Mouse (Mus musculus): ENCODE results near the gene Fcmr. TPM values are rescaled to one million over a fixed set of nuclear protein-coding genes. Genes with fewer than 3 reads are reported as not detected.

The Fcmr gene
- polyA plus RNA-seq, 1 experiment from 2014 or later: not detected

- Histone ChIP-seq H3K4me3 (replicated peaks) (no peak overlapping the region), H3K4me2 (no peak overlapping the region), H3K4me1 (replicated peaks) (no peaks in the 10 kb centered on the region), H3K27ac (no peak overlapping the region), H3K9ac (replicated peaks) (no peak overlapping the region), H3K27me3 (no peaks in the 10 kb centered on the region), H3K36me3 (no peaks in the 10 kb centered on the region), H3K9me3 (no peaks in the 10 kb centered on the region)
- WGBS: 88% methylated on average over 6 of the region's 6 CpGs
- no peak for ATAC-seq (ENCODE audit: insufficient number of reproducible peaks, insufficient read depth, low FRiP score, low TSS enrichment, low read depth)
Observed at GRCm38 (mm10) chr1:130835161-130835936, 30.1 kb upstream of the Fcmr start.

DNA sequence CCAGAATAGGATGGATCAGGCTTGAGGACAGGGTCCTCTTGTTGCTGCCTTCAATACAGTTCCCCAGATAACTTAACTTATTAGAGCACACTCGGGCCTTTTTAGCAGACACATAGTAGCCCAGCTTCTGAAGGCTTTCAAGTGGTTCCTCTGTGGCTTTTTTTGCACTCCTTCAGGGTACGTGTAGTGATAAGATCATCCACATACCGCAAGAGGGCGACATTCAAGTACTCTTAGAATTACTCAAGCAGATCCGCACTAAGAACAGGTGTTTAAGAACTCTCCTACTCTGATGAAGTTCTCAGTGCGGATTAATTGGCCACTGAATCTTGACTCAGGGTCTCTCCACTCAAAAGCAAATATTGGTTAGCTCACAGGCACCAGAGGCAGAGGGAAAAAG, 27.2 kb upstream of the Fcmr start:
- Histone ChIP-seq H3K36me3 (no peaks in the 10 kb centered on the region), H3K27me3 (no peaks in the 10 kb centered on the region), H3K9me3 (no peaks in the 10 kb centered on the region), H3K4me3 (replicated peaks) (no peak overlapping the region), H3K4me2 (no peak overlapping the region), H3K4me1 (replicated peaks) (no peaks in the 10 kb centered on the region), H3K27ac (no peak overlapping the region), H3K9ac (replicated peaks) (no peak overlapping the region)
- 56% methylated on average over 6 of the region's 6 CpGs for WGBS
- ATAC-seq (ENCODE audit: insufficient number of reproducible peaks, insufficient read depth, low FRiP score, low TSS enrichment, low read depth): no peak

DNA sequence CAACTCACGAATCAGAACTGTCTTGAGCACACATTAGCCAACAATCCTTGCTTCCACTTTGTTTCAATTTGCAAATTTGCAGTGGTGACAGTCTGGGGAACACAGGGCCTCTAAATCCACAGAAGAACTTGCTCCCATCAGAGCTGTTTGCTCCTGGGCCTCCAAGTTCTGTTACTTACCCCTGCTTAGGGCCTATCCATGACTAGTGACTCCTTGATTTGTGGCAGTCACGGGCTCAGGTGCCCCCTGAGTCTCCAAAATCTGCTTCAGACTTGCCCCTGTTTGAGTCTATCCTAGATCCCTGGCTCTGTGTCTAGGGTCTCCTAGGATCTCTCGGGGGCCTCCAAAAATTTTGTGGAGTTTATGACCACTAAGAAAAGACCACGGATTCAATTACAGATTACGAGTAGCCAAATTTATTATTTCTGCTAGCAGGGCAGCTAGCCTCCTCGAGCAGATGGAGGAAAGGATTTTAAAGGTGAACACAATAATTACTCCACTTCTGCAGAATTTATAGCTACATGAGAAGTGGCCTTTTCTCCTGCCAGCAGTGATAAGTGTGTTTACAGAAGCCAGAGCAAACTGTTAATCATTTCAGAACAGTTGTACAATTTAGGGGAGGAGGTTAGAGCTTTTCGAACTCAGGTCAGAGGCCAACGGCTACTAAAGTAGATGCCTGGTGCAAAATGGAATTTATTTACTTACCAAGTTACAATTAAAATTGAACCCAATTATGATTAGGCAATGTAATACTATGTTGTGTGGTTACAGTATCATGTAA, 24.7 kb upstream of the Fcmr start:
- no peaks in the 10 kb centered on the region for H3K36me3 ChIP-seq
- no peak overlapping the region for H3K4me2 ChIP-seq
- H3K27ac ChIP-seq: no peak overlapping the region
- H3K27me3 ChIP-seq: no peaks in the 10 kb centered on the region
- WGBS: 33% methylated on average over 8 of the region's 8 CpGs
- H3K4me1 ChIP-seq (replicated peaks): no peaks in the 10 kb centered on the region
- ATAC-seq (ENCODE audit: insufficient number of reproducible peaks, insufficient read depth, low FRiP score, low TSS enrichment, low read depth): no peak
- H3K9me3 ChIP-seq: no peaks in the 10 kb centered on the region
- no peak overlapping the region for H3K9ac ChIP-seq (replicated peaks)
- no peak overlapping the region for H3K4me3 ChIP-seq (replicated peaks)

- no peak overlapping the region for H3K27ac ChIP-seq
- H3K9me3 ChIP-seq: no peaks in the 10 kb centered on the region
- no peak overlapping the region for H3K9ac ChIP-seq (replicated peaks)
- WGBS: 78% methylated on average over 7 of the region's 7 CpGs
- no peaks in the 10 kb centered on the region for H3K27me3 ChIP-seq
- no peaks in the 10 kb centered on the region for H3K36me3 ChIP-seq
- no peak overlapping the region for H3K4me2 ChIP-seq
- ATAC-seq (ENCODE audit: insufficient number of reproducible peaks, insufficient read depth, low FRiP score, low TSS enrichment, low read depth): no peak
- H3K4me3 ChIP-seq (replicated peaks): no peak overlapping the region
- no peaks in the 10 kb centered on the region for H3K4me1 ChIP-seq (replicated peaks)
Observed at GRCm38 (mm10) chr1:130841621-130842020, 23.8 kb upstream of the Fcmr start.

GRCm38 (mm10) chr1:130844516-130844915, 21.0 kb upstream of the Fcmr start:
- H3K4me3 ChIP-seq (replicated peaks): no peak overlapping the region
- H3K4me2 ChIP-seq: no peak overlapping the region
- H3K9me3 ChIP-seq: no peaks in the 10 kb centered on the region
- 94% methylated on average over 7 of the region's 7 CpGs for WGBS
- H3K27me3 ChIP-seq: no peaks in the 10 kb centered on the region
- no peaks in the 10 kb centered on the region for H3K36me3 ChIP-seq
- ATAC-seq (ENCODE audit: insufficient number of reproducible peaks, insufficient read depth, low FRiP score, low TSS enrichment, low read depth): no peak
- H3K4me1 ChIP-seq (replicated peaks): no peaks in the 10 kb centered on the region
- no peak overlapping the region for H3K9ac ChIP-seq (replicated peaks)
- H3K27ac ChIP-seq: no peak overlapping the region

DNA sequence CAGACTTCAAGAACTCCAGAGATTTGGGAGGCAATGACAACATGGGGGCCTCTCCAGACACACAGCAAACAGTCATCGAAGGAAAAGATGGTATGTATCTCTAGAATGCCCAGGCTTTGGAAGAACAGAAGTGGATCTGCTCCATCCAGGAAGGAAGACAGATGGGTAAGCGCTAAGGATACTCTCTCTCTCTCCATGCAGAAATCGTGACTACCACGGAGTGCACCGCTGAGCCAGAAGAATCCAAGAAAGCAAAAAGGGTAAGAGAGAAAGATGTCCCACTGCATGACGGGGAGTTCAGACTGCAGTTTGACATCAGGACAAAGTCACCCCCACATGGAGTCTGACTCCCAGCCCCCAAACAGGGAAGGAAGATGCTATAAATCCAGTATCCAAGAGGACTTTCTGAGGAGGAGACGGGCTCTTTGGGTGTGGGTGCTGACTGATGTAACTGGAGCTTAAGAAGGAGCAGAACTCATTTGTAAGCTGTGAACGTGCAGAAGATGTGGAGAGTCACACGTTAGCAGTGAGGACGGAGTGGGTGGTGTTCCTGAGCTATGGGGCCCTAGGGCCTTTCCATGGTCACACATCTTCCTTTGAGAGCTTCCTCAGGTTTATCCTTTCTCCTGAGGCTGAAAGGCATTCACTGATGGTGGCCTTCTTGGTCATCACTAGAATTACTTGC, 15.8 kb upstream of the Fcmr start:
- 87% methylated on average over 10 of the region's 10 CpGs for WGBS
- H3K9me3 ChIP-seq: no peaks in the 10 kb centered on the region
- no peaks in the 10 kb centered on the region for H3K36me3 ChIP-seq
- H3K9ac ChIP-seq (replicated peaks): no peak overlapping the region
- H3K27ac ChIP-seq: no peak overlapping the region
- H3K27me3 ChIP-seq: no peaks in the 10 kb centered on the region
- H3K4me3 ChIP-seq (replicated peaks): no peak overlapping the region
- H3K4me1 ChIP-seq (replicated peaks): no peaks in the 10 kb centered on the region
- no peak for ATAC-seq (ENCODE audit: insufficient number of reproducible peaks, insufficient read depth, low FRiP score, low TSS enrichment, low read depth)
- H3K4me2 ChIP-seq: no peak overlapping the region

DNA sequence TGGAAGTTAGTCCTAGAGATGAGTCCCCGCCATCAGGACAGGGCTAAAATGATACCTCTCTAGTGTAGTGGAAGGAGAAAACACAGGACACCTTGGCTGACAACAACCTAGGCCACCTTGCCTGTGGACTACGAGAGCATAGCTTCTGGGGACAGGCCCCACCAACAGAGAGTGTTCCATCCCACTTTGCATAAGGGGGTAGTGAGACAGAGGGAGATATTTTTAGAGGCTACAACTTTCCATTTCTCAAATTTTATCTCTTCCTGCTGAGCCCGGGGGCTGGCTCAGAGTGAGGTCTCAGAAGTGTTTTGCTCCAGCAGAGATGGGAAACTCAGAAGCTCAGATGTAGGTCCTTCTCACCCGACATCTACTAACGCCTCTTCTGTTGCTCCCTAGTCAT, 15.1 kb upstream of the Fcmr start:
- Histone ChIP-seq H3K27ac (no peak overlapping the region), H3K9ac (replicated peaks) (no peak overlapping the region), H3K9me3 (no peaks in the 10 kb centered on the region), H3K27me3 (no peaks in the 10 kb centered on the region), H3K4me1 (replicated peaks) (no peaks in the 10 kb centered on the region), H3K4me3 (replicated peaks) (no peak overlapping the region), H3K4me2 (no peak overlapping the region), H3K36me3 (no peaks in the 10 kb centered on the region)
- no peak for ATAC-seq (ENCODE audit: insufficient number of reproducible peaks, insufficient read depth, low FRiP score, low TSS enrichment, low read depth)
- 84% methylated on average over 5 of the region's 5 CpGs for WGBS

- Histone ChIP-seq H3K4me2 (no peak overlapping the region), H3K36me3 (no peaks in the 10 kb centered on the region), H3K9me3 (no peaks in the 10 kb centered on the region), H3K27ac (no peak overlapping the region), H3K4me3 (replicated peaks) (no peak overlapping the region), H3K9ac (replicated peaks) (no peak overlapping the region), H3K27me3 (no peaks in the 10 kb centered on the region), H3K4me1 (replicated peaks) (no peaks in the 10 kb centered on the region)
- 84% methylated on average over 9 of the region's 9 CpGs for WGBS
- ATAC-seq (ENCODE audit: insufficient number of reproducible peaks, insufficient read depth, low FRiP score, low TSS enrichment, low read depth): no peak
Observed at GRCm38 (mm10) chr1:130854819-130855218, 10.7 kb upstream of the Fcmr start.

- H3K4me1 ChIP-seq (replicated peaks): no peaks in the 10 kb centered on the region
- H3K9ac ChIP-seq (replicated peaks): no peak overlapping the region
- WGBS: 76% methylated on average over 2 of the region's 2 CpGs
- no peak overlapping the region for H3K4me3 ChIP-seq (replicated peaks)
- no peak for ATAC-seq (ENCODE audit: insufficient number of reproducible peaks, insufficient read depth, low FRiP score, low TSS enrichment, low read depth)
- H3K36me3 ChIP-seq: no peaks in the 10 kb centered on the region
- no peak overlapping the region for H3K4me2 ChIP-seq
- H3K27me3 ChIP-seq: no peaks in the 10 kb centered on the region
- no peaks in the 10 kb centered on the region for H3K9me3 ChIP-seq
- H3K27ac ChIP-seq: no peak overlapping the region
Observed at GRCm38 (mm10) chr1:130855723-130856122, 9.7 kb upstream of the Fcmr start.

DNA sequence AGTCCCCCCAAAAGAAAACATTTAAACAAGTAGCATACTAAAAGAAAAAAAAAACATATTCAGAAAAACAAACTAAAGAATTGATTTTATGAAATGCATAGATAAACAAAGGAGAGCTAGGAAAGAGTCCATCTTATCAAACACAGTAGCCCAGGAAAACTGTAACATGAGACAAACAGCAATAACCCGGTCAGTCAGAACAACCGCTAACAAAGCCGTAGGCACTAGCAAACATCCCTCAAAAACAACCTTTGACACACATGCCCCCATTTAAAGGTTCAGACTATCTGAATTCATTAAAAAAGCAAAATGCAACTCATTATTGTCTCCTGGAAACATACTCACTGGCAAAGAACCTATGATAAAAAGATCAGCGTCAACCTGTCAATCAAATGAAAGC, 8.0 kb upstream of the Fcmr start:
- Histone ChIP-seq H3K4me3 (replicated peaks) (no peak overlapping the region), H3K4me1 (replicated peaks) (no peaks in the 10 kb centered on the region), H3K9ac (replicated peaks) (no peak overlapping the region), H3K36me3 (no peaks in the 10 kb centered on the region), H3K4me2 (no peak overlapping the region), H3K27ac (no peak overlapping the region), H3K27me3 (no peaks in the 10 kb centered on the region), H3K9me3 (no peaks in the 10 kb centered on the region)
- no peak for ATAC-seq (ENCODE audit: insufficient number of reproducible peaks, insufficient read depth, low FRiP score, low TSS enrichment, low read depth)
- 81% methylated on average over 4 of the region's 4 CpGs for WGBS

GRCm38 (mm10) chr1:130864238-130864637, 1.2 kb upstream of the Fcmr start:
- no peaks in the 10 kb centered on the region for H3K9me3 ChIP-seq
- no peaks in the 10 kb centered on the region for H3K4me1 ChIP-seq (replicated peaks)
- no peak overlapping the region for H3K9ac ChIP-seq (replicated peaks)
- no peak for ATAC-seq (ENCODE audit: insufficient number of reproducible peaks, insufficient read depth, low FRiP score, low TSS enrichment, low read depth)
- H3K27me3 ChIP-seq: no peaks in the 10 kb centered on the region
- no peak overlapping the region for H3K4me3 ChIP-seq (replicated peaks)
- no peaks in the 10 kb centered on the region for H3K36me3 ChIP-seq
- no peak overlapping the region for H3K4me2 ChIP-seq
- 85% methylated on average over 4 of the region's 4 CpGs for WGBS
- H3K27ac ChIP-seq: no peak overlapping the region

Measured in limb, embryonic 12.5 days (tissue).